Mouse (Mus musculus): ENCODE measurements around the gene Smco3. TPM values are rescaled to one million over a fixed set of nuclear protein-coding genes. Genes with fewer than 3 reads are reported as not detected.
"Not testable (repeated sequence)": the region's sequence is repeated elsewhere in the genome, so short reads cannot be mapped to it uniquely, and the experiment has no call there.

Smco3 gene
- polyA plus RNA-seq, 1 experiment from 2014 or later: not detected

DNA sequence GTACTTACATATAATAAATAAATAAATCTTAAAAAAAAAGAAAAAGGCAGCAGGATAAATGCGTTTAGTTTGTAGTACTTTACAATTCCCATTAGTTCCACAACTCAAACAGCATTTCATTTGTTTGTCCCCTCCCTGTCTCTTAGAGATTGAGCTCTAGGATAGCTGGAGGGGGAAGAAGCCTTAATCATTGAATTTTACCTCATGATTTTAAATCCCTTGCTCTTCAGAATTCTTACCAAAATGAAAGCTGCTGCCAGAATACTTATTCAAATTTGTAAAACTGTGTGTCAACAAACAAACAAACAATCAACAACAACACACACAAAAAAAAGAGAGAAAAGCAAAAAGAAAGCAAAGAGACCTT is 29.9 kb downstream of the Smco3 start:
- Histone ChIP-seq H3K9ac (no peak overlapping the region), H3K9me3 (replicated peaks) (no peaks in the 10 kb centered on the region), H3K27ac (replicated peaks) (peak overlapping the region; percentile 100), H3K4me2 (peak overlapping the region; percentile 84), H3K4me3 (replicated peaks) (peak overlapping the region; percentile 67; the same call in 1 of the 2 replicates), H3K4me1 (replicated peaks) (peaks cover 67% of the 10 kb centered on the region), H3K27me3 (no peaks in the 10 kb centered on the region), H3K36me3 (replicated peaks) (peaks cover 4% of the 10 kb centered on the region; the same call in 1 of the 2 replicates)
- no peak for ATAC-seq (ENCODE audit: insufficient read depth)
- WGBS (ENCODE audit: insufficient replicate concordance): 83% methylated on average over 1 of the region's 1 CpGs

- H3K4me2 ChIP-seq: peak overlapping the region; percentile 84
- no peak for ATAC-seq (ENCODE audit: insufficient read depth)
- H3K9ac ChIP-seq: peak overlapping the region; percentile 84
- H3K36me3 ChIP-seq (replicated peaks): no peaks in the 10 kb centered on the region
- H3K27ac ChIP-seq (replicated peaks): peak overlapping the region; percentile 100
- peak overlapping the region; percentile 67 for H3K4me3 ChIP-seq (replicated peaks)
- H3K27me3 ChIP-seq: no peaks in the 10 kb centered on the region
- WGBS (ENCODE audit: insufficient replicate concordance): 6% methylated on average over 9 of the region's 9 CpGs
- peaks cover 65% of the 10 kb centered on the region for H3K4me1 ChIP-seq (replicated peaks)
- H3K9me3 ChIP-seq (replicated peaks): no peaks in the 10 kb centered on the region
These were observed 30.4 kb downstream of the Smco3 start for GRCm38 (mm10) chr6:136804705-136805408.

GRCm38 (mm10) chr6:136803739-136804633 is 31.3 kb downstream of the Smco3 start, which contains the start of gene Hist4h4:
Gene Hist4h4 (minus strand): TSS chr6:136804415.
- Histone ChIP-seq H3K4me2 (peak within 1 kb of the TSS; percentile 84), H3K9ac (peak within 1 kb of the TSS; percentile 84), H3K4me1 (replicated peaks) (peaks cover 62% of the 10 kb centered on the region), H3K27ac (replicated peaks) (peak within 1 kb of the TSS; percentile 100), H3K4me3 (replicated peaks) (peak within 1 kb of the TSS; percentile 67), H3K9me3 (replicated peaks) (no peaks in the 10 kb centered on the region), H3K27me3 (no peaks in the 10 kb centered on the region), H3K36me3 (replicated peaks) (no peaks in the 10 kb centered on the region)
- peak; percentile 71 for ATAC-seq (ENCODE audit: insufficient read depth)
- WGBS (ENCODE audit: insufficient replicate concordance): under 1% methylated on average over 50 of the region's 50 CpGs

GRCm38 (mm10) chr6:136803093-136803738 is 32.0 kb downstream of the Smco3 start:
- peak overlapping the region; percentile 67 for H3K4me3 ChIP-seq (replicated peaks)
- H3K4me1 ChIP-seq (replicated peaks): peaks cover 62% of the 10 kb centered on the region
- no peaks in the 10 kb centered on the region for H3K27me3 ChIP-seq
- peak overlapping the region; percentile 84 for H3K9ac ChIP-seq
- no peaks in the 10 kb centered on the region for H3K36me3 ChIP-seq (replicated peaks)
- H3K9me3 ChIP-seq (replicated peaks): no peaks in the 10 kb centered on the region
- H3K27ac ChIP-seq (replicated peaks): peak overlapping the region; percentile 100
- peak overlapping the region; percentile 84 for H3K4me2 ChIP-seq
- peak; percentile 0; the same call in 1 of the 2 replicates for ATAC-seq (ENCODE audit: insufficient read depth)
- 4% methylated on average over 12 of the region's 12 CpGs for WGBS (ENCODE audit: insufficient replicate concordance)

GRCm38 (mm10) chr6:136801274-136801673 is 34.0 kb downstream of the Smco3 start:
- WGBS (ENCODE audit: insufficient replicate concordance): 68% methylated on average over 6 of the region's 6 CpGs
- Histone ChIP-seq H3K4me2 (peak overlapping the region; percentile 5), H3K9me3 (replicated peaks) (no peaks in the 10 kb centered on the region), H3K36me3 (replicated peaks) (no peaks in the 10 kb centered on the region), H3K27me3 (no peaks in the 10 kb centered on the region), H3K27ac (replicated peaks) (peak overlapping the region; percentile 45; the same call in 1 of the 2 replicates), H3K9ac (no peak overlapping the region), H3K4me3 (replicated peaks) (no peak overlapping the region), H3K4me1 (replicated peaks) (peaks cover 61% of the 10 kb centered on the region)
- no peak for ATAC-seq (ENCODE audit: insufficient read depth)

DNA sequence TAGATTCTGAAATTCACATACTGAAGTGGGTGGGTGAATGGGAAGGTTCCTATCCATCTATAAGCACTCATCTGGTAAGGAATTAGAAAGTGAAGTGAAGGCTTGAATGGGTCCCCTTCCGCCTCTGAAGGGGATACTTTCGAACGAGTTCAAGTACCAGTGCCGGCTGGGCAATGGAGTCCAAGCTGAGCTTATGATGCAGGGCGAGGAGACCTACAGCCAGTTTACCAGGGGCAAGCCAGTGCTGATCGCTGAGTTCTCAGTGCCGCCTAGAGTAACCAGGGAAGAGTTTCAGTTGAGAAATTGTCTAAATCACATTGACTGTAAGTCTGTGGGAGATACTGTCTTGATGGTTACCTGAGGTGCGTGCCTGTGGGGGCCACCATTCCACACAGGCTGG is 34.5 kb downstream of the Smco3 start:
- ATAC-seq (ENCODE audit: insufficient read depth): no peak
- H3K27me3 ChIP-seq: peaks cover 4% of the 10 kb centered on the region
- 85% methylated on average over 8 of the region's 8 CpGs for WGBS (ENCODE audit: insufficient replicate concordance)
- H3K4me2 ChIP-seq: peak overlapping the region; percentile 5; the same call in 1 of the 2 replicates
- no peaks in the 10 kb centered on the region for H3K36me3 ChIP-seq (replicated peaks)
- H3K9ac ChIP-seq: no peak overlapping the region
- no peak overlapping the region for H3K4me3 ChIP-seq (replicated peaks)
- peaks cover 62% of the 10 kb centered on the region for H3K4me1 ChIP-seq (replicated peaks)
- H3K27ac ChIP-seq (replicated peaks): peak overlapping the region; percentile 45; the same call in 1 of the 2 replicates
- no peaks in the 10 kb centered on the region for H3K9me3 ChIP-seq (replicated peaks)

DNA sequence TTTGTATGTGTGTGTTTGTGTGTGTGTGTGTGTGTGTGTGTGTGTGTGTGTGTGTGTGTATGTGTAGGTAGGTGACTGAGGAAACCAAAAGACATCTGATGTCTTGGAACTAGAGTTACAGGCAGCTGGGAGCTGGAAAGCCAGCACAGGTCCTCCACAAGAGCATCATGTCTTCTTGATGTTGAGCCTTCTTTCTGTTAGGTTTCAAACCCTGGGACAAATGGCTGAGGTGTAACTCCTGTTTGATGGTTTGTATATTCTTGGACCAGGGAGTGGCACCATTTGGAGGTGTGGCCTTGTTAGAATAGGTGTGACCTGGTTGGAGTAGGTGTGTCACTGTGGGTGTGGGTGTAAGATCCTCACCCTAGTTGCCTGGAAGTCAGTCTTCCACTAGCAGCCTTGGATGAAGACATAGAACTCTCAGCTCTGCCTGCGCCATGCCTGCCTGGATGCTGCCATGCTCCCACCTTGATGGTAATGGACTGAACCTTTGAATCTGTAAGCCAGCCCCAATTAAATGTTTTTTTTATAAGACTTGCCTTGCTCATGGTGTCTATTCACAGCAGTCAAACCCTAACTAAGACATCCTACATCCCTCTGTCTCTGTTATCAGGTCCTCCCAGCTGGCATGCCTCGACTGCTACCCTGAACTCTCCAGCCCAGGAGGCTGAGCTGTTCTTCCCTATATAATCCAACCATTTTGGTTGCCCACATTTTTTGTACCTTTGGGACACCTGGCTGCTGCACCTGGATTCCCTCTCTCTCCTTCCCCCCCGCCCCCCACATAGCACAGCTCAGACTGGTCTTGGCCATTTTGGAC is 37.2 kb downstream of the Smco3 start:
- peak overlapping the region; percentile 62 for H3K4me3 ChIP-seq (replicated peaks)
- peak overlapping the region; percentile 67 for H3K9ac ChIP-seq
- H3K36me3 ChIP-seq (replicated peaks); H3K9me3 ChIP-seq (replicated peaks): not testable (repeated sequence)
- peak overlapping the region; percentile 97 for H3K27ac ChIP-seq (replicated peaks)
- peaks cover 66% of the 10 kb centered on the region for H3K4me1 ChIP-seq (replicated peaks)
- H3K4me2 ChIP-seq: peak overlapping the region; percentile 66
- ATAC-seq (ENCODE audit: insufficient read depth): peak; percentile 98
- peaks cover 17% of the 10 kb centered on the region for H3K27me3 ChIP-seq
- WGBS (ENCODE audit: insufficient replicate concordance): 54% methylated on average over 3 of the region's 3 CpGs

GRCm38 (mm10) chr6:136795850-136796249 is 39.4 kb downstream of the Smco3 start:
- no peak overlapping the region for H3K4me3 ChIP-seq (replicated peaks)
- H3K27ac ChIP-seq (replicated peaks): no peak overlapping the region
- no peak for ATAC-seq (ENCODE audit: insufficient read depth)
- no peaks in the 10 kb centered on the region for H3K9me3 ChIP-seq (replicated peaks)
- peaks cover 35% of the 10 kb centered on the region for H3K27me3 ChIP-seq
- no peaks in the 10 kb centered on the region for H3K36me3 ChIP-seq (replicated peaks)
- 64% methylated on average over 6 of the region's 6 CpGs for WGBS (ENCODE audit: insufficient replicate concordance)
- H3K4me2 ChIP-seq: no peak overlapping the region
- H3K9ac ChIP-seq: no peak overlapping the region
- peaks cover 55% of the 10 kb centered on the region for H3K4me1 ChIP-seq (replicated peaks)

GRCm38 (mm10) chr6:136795110-136795509 is 40.1 kb downstream of the Smco3 start:
- H3K9ac ChIP-seq: no peak overlapping the region
- H3K36me3 ChIP-seq (replicated peaks): no peaks in the 10 kb centered on the region
- no peak overlapping the region for H3K27ac ChIP-seq (replicated peaks)
- peaks cover 48% of the 10 kb centered on the region for H3K4me1 ChIP-seq (replicated peaks)
- peaks cover 36% of the 10 kb centered on the region for H3K27me3 ChIP-seq
- no peak for ATAC-seq (ENCODE audit: insufficient read depth)
- no peak overlapping the region for H3K4me2 ChIP-seq
- H3K4me3 ChIP-seq (replicated peaks): no peak overlapping the region
- 30% methylated on average over 1 of the region's 1 CpGs for WGBS (ENCODE audit: insufficient replicate concordance)
- no peaks in the 10 kb centered on the region for H3K9me3 ChIP-seq (replicated peaks)

DNA sequence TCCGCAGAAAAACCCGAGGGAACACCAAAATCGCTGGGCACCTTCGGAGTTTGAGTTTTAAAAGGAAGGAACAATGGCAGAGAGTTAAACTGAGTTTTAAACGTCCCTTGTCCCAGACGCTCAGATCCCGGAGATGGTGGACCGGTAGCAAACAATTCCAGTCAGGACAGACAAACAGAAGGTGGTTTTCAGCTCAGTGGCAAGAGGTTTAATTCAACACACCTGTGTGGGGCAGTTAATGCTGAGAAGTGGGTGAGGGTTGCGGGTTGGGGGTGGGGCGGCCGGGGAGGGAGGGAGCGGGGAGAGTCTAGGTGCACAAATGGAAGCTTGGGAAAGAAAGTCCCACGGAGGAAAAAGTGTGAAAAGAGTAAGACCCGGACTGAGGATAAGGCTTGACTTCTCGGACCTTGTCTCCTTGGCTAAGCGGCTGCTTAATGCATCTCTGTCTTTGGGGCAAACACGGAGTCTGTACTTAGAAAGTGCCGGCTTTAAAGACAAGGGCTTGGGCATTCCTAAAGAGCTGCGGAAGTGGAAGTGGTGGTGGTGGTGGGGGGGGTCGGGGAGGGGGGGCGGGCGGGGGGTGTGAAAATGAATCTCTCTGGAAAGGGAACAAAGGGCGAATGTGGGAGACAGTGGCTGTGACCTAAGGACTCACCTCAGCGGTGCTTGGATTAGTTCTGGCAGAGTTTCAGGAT is 41.3 kb downstream of the Smco3 start:
- no peak for ATAC-seq (ENCODE audit: insufficient read depth)
- WGBS (ENCODE audit: insufficient replicate concordance): 1% methylated on average over 24 of the region's 24 CpGs
- H3K4me2 ChIP-seq: peak overlapping the region; percentile 77
- H3K4me3 ChIP-seq (replicated peaks): peak overlapping the region; percentile 45
- H3K9ac ChIP-seq: peak overlapping the region; percentile 45
- H3K9me3 ChIP-seq (replicated peaks): no peaks in the 10 kb centered on the region
- H3K27ac ChIP-seq (replicated peaks): no peak overlapping the region
- no peaks in the 10 kb centered on the region for H3K36me3 ChIP-seq (replicated peaks)
- H3K27me3 ChIP-seq: peaks cover 36% of the 10 kb centered on the region
- peaks cover 43% of the 10 kb centered on the region for H3K4me1 ChIP-seq (replicated peaks)

Measured in liver, embryonic 15.5 days (tissue).